Mouse (Mus musculus) ES-Bruce4 (cell line): ENCODE results near the gene Mlc1. TPM values are rescaled to one million over a fixed set of nuclear protein-coding genes. Genes with fewer than 3 reads are reported as not detected.
A peak's percentile ranks its signal among the peaks of the same experiment; 100 is the strongest.

Experiments used
- H3K27ac ChIP-seq: 2 replicates; pipeline ENCODE4 v1.5.1; 2012; ENCODE audit warnings: low read length, inconsistent platforms; ENCODE audit not compliant: insufficient read depth
- H3K27me3 ChIP-seq: 2 replicates; pipeline ENCODE4 v1.6.1; 2012; ENCODE audit warnings: mild to moderate bottlenecking, low read length, inconsistent platforms; ENCODE audit not compliant: control insufficient read depth, poor library complexity, insufficient read depth, severe bottlenecking
- H3K36me3 ChIP-seq: 2 replicates; pipeline ENCODE4 v1.6.1; 2012; ENCODE audit warnings: inconsistent platforms, mild to moderate bottlenecking, low read length, moderate library complexity; ENCODE audit not compliant: control insufficient read depth, poor library complexity, insufficient read depth, severe bottlenecking
- H3K4me1 ChIP-seq: one replicate; pipeline ENCODE4 v1.8.1; 2011; ENCODE audit warnings: low read length; ENCODE audit not compliant: control insufficient read depth, insufficient read depth
- H3K4me3 ChIP-seq: 2 replicates; pipeline ENCODE4 v1.5.1; 2011; ENCODE audit warnings: low read depth, mild to moderate bottlenecking, low read length
- H3K9ac ChIP-seq: 2 replicates; pipeline ENCODE4 v1.6.1; 2012; ENCODE audit warnings: low read depth, mild to moderate bottlenecking, inconsistent platforms; ENCODE audit not compliant: poor library complexity, severe bottlenecking
- H3K9me3 ChIP-seq: replicated peaks from 2 replicates; pipeline ENCODE4 v1.6.1; 2012; ENCODE audit warnings: mild to moderate bottlenecking, low read length, inconsistent platforms; ENCODE audit not compliant: control insufficient read depth, poor library complexity, insufficient read depth, severe bottlenecking
- CTCF ChIP-seq: IDR thresholded peaks from one replicate; pipeline ENCODE4 v1.8.1; 2011; ENCODE audit warnings: low read depth, low read length
- EP300 ChIP-seq: IDR thresholded peaks from 2 replicates; pipeline ENCODE4 v1.6.1; 2011; ENCODE audit warnings: low read depth, low read length; ENCODE audit not compliant: insufficient read depth
- POLR2A ChIP-seq: IDR thresholded peaks from one replicate; pipeline ENCODE4 v1.8.1; 2011; ENCODE audit warnings: low read length; ENCODE audit not compliant: insufficient read depth
- polyA plus RNA-seq: library from polyadenylated mRNA; stranded (reverse); fragments of >200 nt; gene quantifications from 2 replicates; pipeline ENCODE4 v1.2.4, GENCODE M21; 2011; ENCODE audit warnings: low read depth; ENCODE audit not compliant: missing spikeins, insufficient read depth, insufficient read length

Mlc1 gene
- polyA plus RNA-seq, 1 experiment = not detected

DNA sequence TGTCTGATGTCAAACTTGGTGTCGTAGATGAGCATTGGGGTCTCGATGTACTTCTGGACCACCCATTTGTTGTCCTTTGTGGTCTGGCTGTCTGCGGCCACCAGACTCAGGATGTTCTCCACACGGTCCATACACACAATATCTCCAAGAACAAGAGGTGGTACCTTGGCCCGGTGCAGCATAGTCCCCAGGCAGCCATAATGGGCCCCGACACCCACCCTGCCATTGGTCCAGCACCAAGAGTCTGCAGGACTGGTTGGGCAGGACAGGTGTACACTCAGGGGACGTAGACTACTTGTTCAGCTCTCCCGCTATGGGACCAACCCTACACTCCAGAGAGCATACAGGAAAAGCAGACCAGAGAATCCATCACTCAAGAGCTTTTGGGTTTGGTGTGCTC is 61.7 kb downstream of the Mlc1 start:
- Histone ChIP-seq H3K9me3 (no peaks in the 10 kb centered on the region), H3K4me1 (peaks cover 6% of the 10 kb centered on the region), H3K36me3 (no peaks in the 10 kb centered on the region), H3K27me3 (no peaks in the 10 kb centered on the region), H3K27ac (no peak overlapping the region), H3K9ac (no peak overlapping the region), H3K4me3 (no peak overlapping the region)
- TF ChIP-seq POLR2A = no peak
- TF ChIP-seq CTCF = no peak
- TF ChIP-seq EP300 = no peak

DNA sequence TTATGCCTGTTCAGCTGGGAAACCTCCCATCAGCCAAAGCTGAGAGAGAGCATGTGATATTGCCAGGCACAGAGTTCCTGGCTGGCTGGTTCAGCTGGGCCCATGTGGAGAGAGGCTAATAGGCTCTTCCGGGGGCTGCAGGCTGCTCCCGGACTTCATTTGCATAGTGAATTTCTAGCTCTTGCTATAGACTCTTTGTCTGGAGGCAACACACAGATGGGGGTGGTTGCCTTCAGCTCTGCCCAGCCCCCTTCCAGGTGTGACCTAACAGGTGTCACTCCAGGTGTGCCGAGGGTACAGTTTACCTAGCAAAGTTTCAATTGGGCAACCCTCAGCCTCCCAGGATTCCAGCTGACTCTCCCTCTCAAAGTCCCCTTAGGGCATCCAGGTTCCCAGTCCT is 62.4 kb downstream of the Mlc1 start:
- Histone ChIP-seq H3K4me3 (no peak overlapping the region), H3K9ac (no peak overlapping the region), H3K4me1 (peaks cover 6% of the 10 kb centered on the region), H3K27me3 (no peaks in the 10 kb centered on the region), H3K36me3 (no peaks in the 10 kb centered on the region), H3K9me3 (no peaks in the 10 kb centered on the region), H3K27ac (no peak overlapping the region)
- TF ChIP-seq CTCF = no peak
- TF ChIP-seq POLR2A = no peak
- peak; percentile 68; the same call in 1 of the 2 replicates for TF ChIP-seq EP300

DNA sequence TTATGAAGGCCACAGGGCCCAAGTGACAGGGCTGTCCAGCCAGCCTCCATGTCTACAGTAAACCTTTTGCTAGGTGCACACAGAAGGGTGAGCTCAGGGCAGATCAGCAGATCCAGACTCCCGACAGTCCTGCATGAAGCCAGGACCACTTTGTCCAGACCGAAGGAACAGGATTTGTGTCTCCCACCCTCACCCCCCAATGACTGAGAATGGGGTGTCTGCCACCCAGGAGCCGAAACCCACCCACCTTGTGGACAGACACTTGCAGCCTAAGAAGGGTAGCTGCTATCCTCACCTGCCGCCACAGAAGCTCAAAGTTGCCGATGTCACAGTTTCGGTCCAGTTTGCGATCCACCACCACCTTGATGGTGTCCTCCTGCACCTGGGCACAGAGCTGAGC is 63.8 kb downstream of the Mlc1 start:
- Histone ChIP-seq H3K4me3 (no peak overlapping the region), H3K9me3 (no peaks in the 10 kb centered on the region), H3K27ac (no peak overlapping the region), H3K4me1 (peaks cover 6% of the 10 kb centered on the region), H3K27me3 (no peaks in the 10 kb centered on the region), H3K36me3 (no peaks in the 10 kb centered on the region), H3K9ac (no peak overlapping the region)
- TF ChIP-seq POLR2A = no peak
- no peak for TF ChIP-seq CTCF
- TF ChIP-seq EP300 = no peak

DNA sequence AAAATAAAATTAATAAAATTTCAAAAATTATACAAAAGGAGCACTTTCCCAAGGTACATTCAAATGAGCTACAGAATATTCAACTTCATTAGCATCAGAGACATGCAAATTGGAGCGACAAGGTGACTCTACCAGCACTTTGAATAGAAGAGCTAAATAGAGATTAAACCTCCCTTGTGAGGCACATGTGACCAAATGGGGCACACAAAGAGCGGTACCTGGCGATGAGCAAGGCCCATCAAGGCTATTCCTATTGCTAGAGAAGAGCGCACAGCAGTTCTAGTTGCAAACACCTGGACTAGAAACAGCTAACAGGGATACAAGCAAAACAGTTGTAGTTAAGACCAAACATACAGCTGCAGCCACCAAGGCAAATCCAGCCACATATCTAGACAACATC is 72.5 kb downstream of the Mlc1 start:
- Histone ChIP-seq H3K36me3 (no peaks in the 10 kb centered on the region), H3K9ac (no peak overlapping the region), H3K4me3 (no peak overlapping the region), H3K9me3 (no peaks in the 10 kb centered on the region), H3K4me1 (peaks cover 3% of the 10 kb centered on the region), H3K27ac (no peak overlapping the region), H3K27me3 (no peaks in the 10 kb centered on the region)
- TF ChIP-seq EP300 (peak; percentile 83), CTCF (no peak), POLR2A (no peak)

Other genes starting within 250 kb of the Mlc1 start
- gene Brd1, start 244.8 kb downstream of the Mlc1 start, polyA plus RNA-seq = 85.9 and 86.2 TPM in 2 replicates
- gene Zbed4, start 227.3 kb downstream of the Mlc1 start, polyA plus RNA-seq = 36.9 and 44.5 TPM in 2 replicates
- 10.0 and 13.2 TPM in 2 replicates for gene Alg12, start 159.7 kb downstream of the Mlc1 start, polyA plus RNA-seq
- 39.2 and 40.2 TPM in 2 replicates for gene Creld2, start 159.4 kb downstream of the Mlc1 start, polyA plus RNA-seq
- gene Pim3, start 116.8 kb downstream of the Mlc1 start, polyA plus RNA-seq = 128 and 136 TPM in 2 replicates
- gene Ttll8, start 24.6 kb downstream of the Mlc1 start, polyA plus RNA-seq = not detected in 2 replicates
- 2.9 and 4.1 TPM in 2 replicates for gene Mov10l1, start 3.9 kb upstream of the Mlc1 start, polyA plus RNA-seq
- 1.4 and 2.8 TPM in 2 replicates for gene Panx2, start 80.7 kb upstream of the Mlc1 start, polyA plus RNA-seq
- gene Trabd, start 96.1 kb upstream of the Mlc1 start, polyA plus RNA-seq = 19.7 and 21.6 TPM in 2 replicates
- gene Selenoo, start 110.1 kb upstream of the Mlc1 start, polyA plus RNA-seq = 9.2 and 9.4 TPM in 2 replicates
- gene Tubgcp6, start 144.1 kb upstream of the Mlc1 start, polyA plus RNA-seq = 21.1 and 26.9 TPM in 2 replicates
- 4.6 and 4.8 TPM in 2 replicates for gene Hdac10, start 149.7 kb upstream of the Mlc1 start, polyA plus RNA-seq
- gene Mapk12, start 161.7 kb upstream of the Mlc1 start, polyA plus RNA-seq = 33.2 and 38.2 TPM in 2 replicates
- 9.1 and 9.3 TPM in 2 replicates for gene Mapk11, start 170.6 kb upstream of the Mlc1 start, polyA plus RNA-seq
- 86.1 and 96.7 TPM in 2 replicates for gene Plxnb2, start 201.8 kb upstream of the Mlc1 start, polyA plus RNA-seq
- 9.1 and 10.0 TPM in 2 replicates for gene Dennd6b, start 217.5 kb upstream of the Mlc1 start, polyA plus RNA-seq
- 13.3 and 14.3 TPM in 2 replicates for gene Ppp6r2, start 232.5 kb upstream of the Mlc1 start, polyA plus RNA-seq